Mouse (Mus musculus) MEL (cell line): ENCODE measurements around the gene Omd. TPM values are rescaled to one million over a fixed set of nuclear protein-coding genes. Genes with fewer than 3 reads are reported as not detected.

Experiments
- DNase-seq: peaks from one replicate; pipeline ENCODE4 v3.0.0; 2011; ENCODE audit warnings: low read depth, low spot score
- H3K27ac ChIP-seq: 2 replicates; pipeline ENCODE4 v1.5.1; 2012; ENCODE audit warnings: low read depth, mild to moderate bottlenecking, control low read depth, low read length, moderate library complexity; ENCODE audit not compliant: control insufficient read depth
- H3K27me3 ChIP-seq, 2 experiments: fragments of 150-350 bp in 1 of 2; sonication (generic) in 1 of 2; 2 replicates each; pipeline ENCODE4 v1.6.1; 2012; ENCODE audit warnings: low read length in 2 of 2, mild to moderate bottlenecking in 2 of 2, improper control_type of control experiment in 1 of 2, moderate library complexity in 1 of 2; ENCODE audit not compliant: insufficient read depth in 2 of 2, control insufficient read depth in 1 of 2
- H3K36me3 ChIP-seq, 2 experiments: 2 replicates each; pipeline ENCODE4 v1.6.1; 2012 to 2014; ENCODE audit warnings: low read length in 2 of 2, improper control_type of control experiment in 1 of 2, inconsistent platforms in 1 of 2, mild to moderate bottlenecking in 1 of 2; ENCODE audit not compliant: insufficient read depth in 2 of 2, control insufficient read depth in 1 of 2
- H3K4me1 ChIP-seq, 2 experiments: fragments of 150-350 bp in 1 of 2; sonication (generic) in 1 of 2; 2 replicates each; pipeline ENCODE4 v1.6.1; 2012; ENCODE audit warnings: low read length in 2 of 2, improper control_type of control experiment in 1 of 2, mild to moderate bottlenecking in 1 of 2; ENCODE audit not compliant: insufficient read depth in 2 of 2, control insufficient read depth in 1 of 2
- H3K4me3 ChIP-seq, 2 experiments: fragments of 150-350 bp in 1 of 2; sonication (generic) in 1 of 2; 2 replicates each; pipeline ENCODE4 v1.5.1; 2012; ENCODE audit warnings: low read depth in 2 of 2, low read length in 2 of 2, mild to moderate bottlenecking in 2 of 2, moderate library complexity in 2 of 2, control low read depth in 1 of 2, improper control_type of control experiment in 1 of 2; ENCODE audit not compliant: control insufficient read depth in 1 of 2, insufficient read depth in 1 of 2
- H3K79me2 ChIP-seq: 2 replicates; pipeline ENCODE4 v1.6.1; 2012; ENCODE audit warnings: mild to moderate bottlenecking, low read length, moderate library complexity; ENCODE audit not compliant: control insufficient read depth, poor library complexity, insufficient read depth
- H3K9ac ChIP-seq: 2 replicates; pipeline ENCODE4 v1.6.1; 2012; ENCODE audit warnings: low read depth, mild to moderate bottlenecking, control low read depth, low read length, moderate library complexity; ENCODE audit not compliant: control insufficient read depth, poor library complexity, severe bottlenecking
- H3K9me3 ChIP-seq: fragments of 150-350 bp; sonication (generic); replicated peaks from 2 replicates; pipeline ENCODE4 v1.6.1; 2012; ENCODE audit warnings: mild to moderate bottlenecking, low read length, improper control_type of control experiment, moderate library complexity; ENCODE audit not compliant: insufficient read depth
- CHD1 ChIP-seq: IDR thresholded peaks from 2 replicates; pipeline ENCODE4 v1.6.1; 2012; ENCODE audit warnings: low read depth, mild to moderate bottlenecking, inconsistent platforms, low read length, improper control_type of control experiment
- CHD2 ChIP-seq: IDR thresholded peaks from 2 replicates; pipeline ENCODE4 v1.6.1; 2011; ENCODE audit warnings: low read length, improper control_type of control experiment
- CTCF ChIP-seq, 3 experiments: IDR thresholded peaks in 2 of 3; conservative IDR thresholded peaks in 1 of 3; 2 replicates each; pipeline ENCODE4 v1.5.1; 2011 to 2012; ENCODE audit warnings: low read length in 3 of 3, low read depth in 2 of 3, mild to moderate bottlenecking in 2 of 3, improper control_type of control experiment in 1 of 3, inconsistent platforms in 1 of 3, mixed read lengths in 1 of 3, moderate library complexity in 1 of 3; ENCODE audit not compliant: control insufficient read depth in 1 of 3, insufficient read depth in 1 of 3, poor library complexity in 1 of 3, severe bottlenecking in 1 of 3
- ETS1 ChIP-seq: IDR thresholded peaks from 2 replicates; pipeline ENCODE4 v1.6.1; 2012; ENCODE audit warnings: low read depth, mild to moderate bottlenecking, inconsistent platforms, low read length, improper control_type of control experiment, moderate library complexity
- HCFC1 ChIP-seq: IDR thresholded peaks from 2 replicates; pipeline ENCODE4 v1.6.1; 2012; ENCODE audit warnings: low read depth, mild to moderate bottlenecking, inconsistent platforms, low read length, improper control_type of control experiment, moderate library complexity
- JUND ChIP-seq: IDR thresholded peaks from 2 replicates; pipeline ENCODE4 v1.6.1; 2011; ENCODE audit warnings: low read depth, mild to moderate bottlenecking, improper control_type of control experiment, low read length
- KAT2A ChIP-seq: conservative IDR thresholded peaks from 2 replicates; pipeline ENCODE4 v1.6.1; 2012; ENCODE audit warnings: low read depth, low read length, improper control_type of control experiment, inconsistent platforms
- MAFK ChIP-seq: IDR thresholded peaks from 2 replicates; pipeline ENCODE4 v1.6.1; 2011; ENCODE audit warnings: low read depth, mild to moderate bottlenecking, low read length, improper control_type of control experiment, borderline replicate concordance
- MAX ChIP-seq: IDR thresholded peaks from 2 replicates; pipeline ENCODE4 v1.6.1; 2011; ENCODE audit warnings: low read length, improper control_type of control experiment
- MAZ ChIP-seq: IDR thresholded peaks from 2 replicates; pipeline ENCODE4 v1.6.1; 2012; ENCODE audit warnings: low read depth, mild to moderate bottlenecking, inconsistent platforms, low read length, improper control_type of control experiment
- MXI1 ChIP-seq: IDR thresholded peaks from 2 replicates; pipeline ENCODE4 v1.6.1; 2011; ENCODE audit warnings: mild to moderate bottlenecking, low read depth, low read length, improper control_type of control experiment
- MYB ChIP-seq: IDR thresholded peaks from 2 replicates; pipeline ENCODE4 v1.6.1; 2011; ENCODE audit warnings: mild to moderate bottlenecking, low read depth, low read length, improper control_type of control experiment
- MYC ChIP-seq: IDR thresholded peaks from 2 replicates; pipeline ENCODE4 v1.6.1; 2011; ENCODE audit warnings: low read depth, mild to moderate bottlenecking, low read length, improper control_type of control experiment, moderate library complexity
- NELFE ChIP-seq: IDR thresholded peaks from 2 replicates; pipeline ENCODE4 v1.6.1; 2011; ENCODE audit warnings: low read depth, low read length, improper control_type of control experiment
- POLR2A ChIP-seq, 2 experiments: IDR thresholded peaks; 2 replicates each; pipeline ENCODE4 v1.6.1; 2011 to 2012; ENCODE audit warnings: low read length in 2 of 2, mild to moderate bottlenecking in 2 of 2, control low read depth in 1 of 2, improper control_type of control experiment in 1 of 2, low read depth in 1 of 2, moderate library complexity in 1 of 2; ENCODE audit not compliant: control insufficient read depth in 1 of 2, insufficient read depth in 1 of 2, poor library complexity in 1 of 2
- POLR2AphosphoS5 ChIP-seq: IDR thresholded peaks from 2 replicates; pipeline ENCODE4 v1.6.1; 2012; ENCODE audit warnings: low read depth, borderline replicate concordance, mild to moderate bottlenecking, inconsistent platforms, low read length, moderate library complexity, mixed read lengths
- RAD21 ChIP-seq: IDR thresholded peaks from 2 replicates; pipeline ENCODE4 v1.6.1; 2011; ENCODE audit warnings: mild to moderate bottlenecking, low read depth, low read length, improper control_type of control experiment
- SMC3 ChIP-seq: IDR thresholded peaks from 2 replicates; pipeline ENCODE4 v1.6.1; 2011; ENCODE audit warnings: low read depth, low read length, improper control_type of control experiment
- UBTF ChIP-seq: IDR thresholded peaks from 2 replicates; pipeline ENCODE4 v1.6.1; 2012; ENCODE audit warnings: low read depth, mild to moderate bottlenecking, inconsistent platforms, low read length, improper control_type of control experiment, moderate library complexity, borderline replicate concordance; ENCODE audit not compliant: insufficient read depth
- USF1 ChIP-seq: IDR thresholded peaks from 2 replicates; pipeline ENCODE4 v1.6.1; 2014; ENCODE audit warnings: low read depth, mild to moderate bottlenecking, inconsistent platforms, low read length, improper control_type of control experiment, moderate library complexity
- ZC3H11A ChIP-seq: IDR thresholded peaks from 2 replicates; pipeline ENCODE4 v1.6.1; 2012; ENCODE audit warnings: low read depth, mild to moderate bottlenecking, inconsistent platforms, low read length, improper control_type of control experiment
- ZNF384 ChIP-seq: IDR thresholded peaks from 2 replicates; pipeline ENCODE4 v1.6.1; 2012; ENCODE audit warnings: low read depth, mild to moderate bottlenecking, inconsistent platforms, low read length, improper control_type of control experiment
- polyA plus RNA-seq, 2 experiments: library from polyadenylated mRNA; stranded (reverse) in 1 of 2; unstranded in 1 of 2; fragments of >175 nt in 1 of 2; fragments of >200 nt in 1 of 2; gene quantifications; 2 replicates each; pipeline versions ENCODE4 v1.2.1 to v1.2.4; 2012; ENCODE audit warnings: low replicate concordance in 2 of 2, low read depth in 1 of 2; ENCODE audit not compliant: insufficient read length in 2 of 2, insufficient read depth in 1 of 2, missing spikeins in 1 of 2
- total RNA-seq: library from RNA; depleted of rRNA; stranded (reverse); fragments of 300-350 nt; gene quantifications from 2 replicates; pipeline ENCODE4 v1.2.3, GENCODE M21; 2012

The Omd gene
- total and polyA plus RNA-seq, 3 experiments, result 0.04 to 4.1 TPM; not detected in 1

GRCm38 (mm10) chr13:49623216-49623615 is 41.0 kb downstream of the Omd start:
- H3K27me3 ChIP-seq, result no peaks in the 10 kb centered on the region
- no peaks in the 10 kb centered on the region; the same call in 1 of the 2 replicates for H3K79me2 ChIP-seq
- peaks cover 0 to 5% of the 10 kb centered on the region in 2 experiments; a peak in 2 of 4 replicates for H3K4me1 ChIP-seq
- TF ChIP-seq JUND (no peak), RAD21 (no peak)
- TF ChIP-seq, all 39 proteins: peak for 0
- no peak for DNase-seq
- Histone ChIP-seq H3K9ac (no peak overlapping the region), H3K4me3 (no peak overlapping the region), H3K9me3 (no peaks in the 10 kb centered on the region), H3K27ac (no peak overlapping the region), H3K36me3 (peaks cover 0 to 4% of the 10 kb centered on the region in 2 experiments; a peak in 3 of 4 replicates)

GRCm38 (mm10) chr13:49628167-49628566 is 45.9 kb downstream of the Omd start:
- TF ChIP-seq SMC3 (no peak), CHD2 (no peak), USF1 (no peak), ZC3H11A (no peak), KAT2A (no peak), POLR2A (IDR thresholded peaks at IDR 0.05; ENCODE audit: control insufficient read depth in 1 of 2, insufficient read depth in 1 of 2, low read depth in 1 of 2, low read length in 2 of 2, poor library complexity in 1 of 2) (no peak), MAX (no peak), ZNF384 (no peak), ETS1 (no peak), CTCF (IDR thresholded peaks at IDR 0.05 in 2 of 3, conservative IDR thresholded peaks at IDR 0.05 in 1 of 3; ENCODE audit: control insufficient read depth in 1 of 3, insufficient read depth in 1 of 3, low read depth in 2 of 3, low read length in 3 of 3, poor library complexity in 1 of 3, severe bottlenecking in 1 of 3) (no peak), POLR2AphosphoS5 (no peak), MAFK (no peak), CHD1 (no peak), HCFC1 (no peak)
- Histone ChIP-seq H3K27me3 (no peaks in the 10 kb centered on the region), H3K4me1 (peaks cover 0 to 3% of the 10 kb centered on the region in 2 experiments; a peak in 3 of 4 replicates), H3K27ac (no peak overlapping the region), H3K9me3 (no peaks in the 10 kb centered on the region), H3K36me3 (peaks cover 0 to 3% of the 10 kb centered on the region in 2 experiments; a peak in 2 of 4 replicates), H3K79me2 (no peaks in the 10 kb centered on the region), H3K9ac (no peak overlapping the region), H3K4me3 (no peak overlapping the region)
- DNase-seq, result no peak

DNA sequence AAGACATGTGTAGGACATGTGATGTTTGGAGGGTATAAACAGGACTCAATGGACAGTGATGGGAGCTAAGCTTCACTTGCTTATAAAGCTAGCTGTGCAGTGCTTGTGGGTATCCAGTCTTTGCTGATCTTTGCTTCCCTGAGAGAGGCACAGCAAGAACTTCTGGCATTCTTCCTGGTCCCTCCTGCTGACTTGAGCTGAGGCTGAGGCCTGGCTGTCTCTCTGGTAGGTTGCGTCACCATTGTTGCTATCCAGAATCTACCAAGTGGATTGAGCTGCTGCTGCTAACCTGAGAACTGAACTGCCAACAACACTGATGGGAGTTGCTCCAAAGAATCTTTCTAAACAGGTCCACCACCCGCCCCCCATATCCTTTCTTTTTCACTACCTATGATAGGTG is 46.8 kb downstream of the Omd start:
- no peaks in the 10 kb centered on the region for H3K79me2 ChIP-seq
- no peaks in the 10 kb centered on the region for H3K9me3 ChIP-seq
- no peak for DNase-seq
- TF ChIP-seq MYB (no peak), MXI1 (no peak), HCFC1 (no peak), UBTF (no peak), NELFE (no peak), SMC3 (no peak), MYC (no peak), MAZ (no peak)
- no peaks in the 10 kb centered on the region for H3K27me3 ChIP-seq
- H3K9ac ChIP-seq, result no peak overlapping the region
- no peak overlapping the region for H3K4me3 ChIP-seq
- H3K36me3 ChIP-seq, result peaks cover 0 to 3% of the 10 kb centered on the region in 2 experiments; a peak in 2 of 4 replicates
- peaks cover 0 to 3% of the 10 kb centered on the region in 2 experiments; a peak in 3 of 4 replicates for H3K4me1 ChIP-seq
- H3K27ac ChIP-seq, result no peak overlapping the region
